Mouse (Mus musculus) liver, postnatal 0 days (tissue): ENCODE results near the gene Sphk1.

Source experiments
- CTCF ChIP-seq: sonication (generic); IDR thresholded peaks from 2 replicates; pipeline ENCODE4 v1.5.1; 2016; ENCODE audit warnings: antibody characterized with exemption, low read depth
- EP300 ChIP-seq: IDR thresholded peaks from 2 replicates; pipeline ENCODE4 v1.6.1; 2016; ENCODE audit warnings: antibody characterized with exemption, low read depth, mild to moderate bottlenecking

- TF ChIP-seq EP300 (peak; percentile 69), CTCF (no peak)
These were observed 7.5 kb downstream of the Sphk1 start for GRCm38 (mm10) chr11:116538142-116538735.
